Mouse (Mus musculus): Measurements from ENCODE around the gene Gabrr3.

DNA sequence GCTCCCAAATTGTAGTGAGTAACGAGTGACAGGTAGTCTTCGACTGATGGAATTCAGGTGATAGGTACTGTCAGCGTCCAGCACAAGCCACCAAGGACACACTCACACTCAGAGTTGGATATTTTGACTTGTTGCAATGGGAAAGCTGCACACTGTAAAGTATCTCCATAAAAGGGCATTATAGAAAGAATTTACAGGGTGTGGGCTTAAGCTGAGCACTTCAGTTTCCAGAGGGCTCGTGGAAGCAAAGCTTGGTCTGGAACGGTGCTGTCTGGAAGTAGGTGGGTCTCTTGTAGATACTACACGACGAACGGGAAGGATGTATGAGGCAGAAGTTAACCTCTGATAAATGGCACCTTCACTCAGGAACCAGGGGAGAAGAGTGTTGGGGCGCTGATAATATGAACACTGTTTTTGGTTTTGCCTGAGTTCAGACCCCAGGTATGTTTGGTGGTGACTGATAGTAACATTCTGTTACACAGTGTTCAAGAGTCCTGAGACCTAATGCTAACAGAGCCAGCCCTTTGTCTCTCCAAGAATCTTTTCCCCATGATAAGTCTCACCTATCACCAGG lies 80.9 kb downstream of the Gabrr3 start:
- TF ChIP-seq CTCF (IDR thresholded peaks at IDR 0.05; ENCODE audit: borderline replicate concordance, insufficient read depth, low read length) = no peak
- TF ChIP-seq POLR2A (IDR thresholded peaks at IDR 0.05; ENCODE audit: low read depth, low read length) = no peak
